Mouse (Mus musculus) inflammation-experienced regulatory T-cells, adult 16 weeks (primary cell): ENCODE results near the gene Marcksl1. TPM values are rescaled to one million over a fixed set of nuclear protein-coding genes. Genes with fewer than 3 reads are reported as not detected.

Source experiments
- polyA plus RNA-seq: library from polyadenylated mRNA; unstranded; fragments of 100-300 nt; shearing (Covaris generic); gene quantifications from one replicate; pipeline ENCODE4 v1.2.1, GENCODE M21; 2017

Gene Marcksl1
- 13.5 TPM for polyA plus RNA-seq

DNA sequence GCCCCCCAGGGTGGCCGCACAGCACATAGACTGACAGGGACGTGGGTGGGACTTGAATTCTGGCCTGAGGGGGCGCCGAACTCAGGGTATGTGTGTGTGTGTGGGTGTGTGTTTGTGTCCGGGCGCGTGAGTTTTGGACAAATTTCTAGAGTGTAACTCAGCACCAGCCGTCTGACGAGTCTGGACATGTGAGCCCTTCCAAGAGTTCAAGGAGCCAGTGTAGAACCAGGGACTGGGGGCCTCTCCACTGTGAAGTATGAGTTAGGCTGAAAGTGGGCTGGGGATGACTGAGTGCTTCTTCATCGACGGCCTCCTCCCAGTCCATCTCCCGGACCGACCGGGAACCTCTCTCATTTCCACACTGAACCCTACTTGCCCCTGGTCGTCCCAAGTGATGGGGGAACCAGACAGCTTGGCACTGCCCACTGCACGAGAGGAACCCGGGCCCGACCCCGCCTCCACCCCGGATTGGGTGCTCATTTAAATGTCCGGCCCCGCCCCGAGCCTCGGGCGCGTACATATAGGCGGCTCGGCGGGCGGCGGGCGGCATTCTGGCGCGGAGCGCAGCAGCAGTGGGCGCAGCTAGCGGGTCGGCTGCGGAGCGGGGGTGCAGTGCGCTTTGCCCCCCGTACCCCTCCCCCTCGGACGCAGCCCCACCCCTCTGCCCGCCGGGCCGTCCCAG, at the start of gene Marcksl1:
TSS of gene Marcksl1 (plus strand) at position 496 of the 682 bp plus-strand sequence.

DNA sequence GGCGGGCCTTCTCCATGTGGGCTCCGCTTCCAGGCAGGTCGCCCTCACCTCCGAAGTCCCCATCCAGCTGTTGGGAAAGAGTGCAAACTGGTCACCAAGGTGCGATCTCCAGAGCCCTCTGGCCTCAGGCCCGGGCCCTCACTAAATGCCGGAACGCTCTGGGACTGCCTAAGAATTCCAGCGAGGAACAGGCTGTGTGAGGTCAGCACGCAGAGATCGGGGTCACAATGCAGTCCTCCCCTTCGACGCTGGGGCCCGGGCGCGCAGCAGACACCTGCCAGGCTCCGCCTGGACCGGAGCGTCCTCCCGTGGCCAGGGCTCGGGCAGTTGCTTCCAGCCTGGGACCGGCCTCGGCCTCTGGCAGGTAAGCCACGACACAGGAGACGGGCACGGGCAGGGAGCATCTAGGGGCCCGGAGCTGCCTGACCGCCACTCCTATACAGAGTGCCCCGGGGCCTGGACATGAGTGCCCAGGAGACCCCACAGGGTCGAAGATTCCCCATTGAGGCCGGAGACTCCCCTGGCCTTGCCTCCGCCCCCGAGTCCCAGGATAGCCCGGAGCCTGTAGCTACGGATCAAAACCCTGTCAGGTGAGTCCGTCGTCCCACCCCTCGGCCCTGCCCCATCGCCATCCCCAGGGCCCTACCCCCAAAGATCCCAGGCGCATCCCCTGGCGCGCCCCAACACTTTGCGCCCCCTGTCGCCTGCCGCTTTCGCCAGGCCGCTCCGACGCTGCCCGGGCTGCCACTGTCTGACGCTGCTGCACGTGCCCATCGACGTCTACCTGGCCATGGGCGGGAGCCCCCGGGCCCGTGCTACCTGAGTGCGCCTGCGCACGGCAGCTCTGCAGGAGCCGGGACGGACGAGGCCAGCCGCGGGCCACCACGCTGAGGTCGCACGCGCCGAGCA, 22.2 kb upstream of the Marcksl1 start, which contains the start of the genes Tssk3 and Fam229a:
TSS of gene Tssk3 (minus strand) at position 51 of the 909 bp plus-strand sequence.
TSS of gene Fam229a (plus strand) at position 219 of the 909 bp plus-strand sequence.

GRCm38 (mm10) chr4:129542592-129543141, 29.3 kb downstream of the Marcksl1 start, which contains the start of gene Hdac1:
TSS of gene Hdac1 (minus strand) at chr4:129542713.

Other genes with a start within 250 kb of the Marcksl1 start
- gene Sync, start 226.0 kb upstream of the Marcksl1 start, polyA plus RNA-seq, result 0.24 TPM
- gene Rbbp4, start 178.2 kb upstream of the Marcksl1 start, polyA plus RNA-seq, result 395 TPM
- 79.4 TPM for gene Zbtb8os, start 177.9 kb upstream of the Marcksl1 start, polyA plus RNA-seq
- gene Zbtb8a, start 135.5 kb upstream of the Marcksl1 start, polyA plus RNA-seq, result 14.4 TPM
- 0.20 TPM for gene Zbtb8b, start 72.7 kb upstream of the Marcksl1 start, polyA plus RNA-seq
- gene Bsdc1, start 52.0 kb upstream of the Marcksl1 start, polyA plus RNA-seq, result 45.1 TPM
- gene Tssk3, start 22.6 kb upstream of the Marcksl1 start, polyA plus RNA-seq, result not detected
- gene Fam229a, start 22.4 kb upstream of the Marcksl1 start, polyA plus RNA-seq, result not detected
- 379 TPM for gene Hdac1, start 29.1 kb downstream of the Marcksl1 start, polyA plus RNA-seq
- 1,731 TPM for gene Lck, start 60.1 kb downstream of the Marcksl1 start, polyA plus RNA-seq
- 0.98 TPM for gene Fam167b, start 65.0 kb downstream of the Marcksl1 start, polyA plus RNA-seq
- 188 TPM for gene Eif3i, start 87.1 kb downstream of the Marcksl1 start, polyA plus RNA-seq
- gene Tmem234, start 87.1 kb downstream of the Marcksl1 start, polyA plus RNA-seq, result 244 TPM
- 9.3 TPM for gene Dcdc2b, start 100.7 kb downstream of the Marcksl1 start, polyA plus RNA-seq
- 46.3 TPM for gene Iqcc, start 105.5 kb downstream of the Marcksl1 start, polyA plus RNA-seq
- 55.1 TPM for gene Ccdc28b, start 110.4 kb downstream of the Marcksl1 start, polyA plus RNA-seq
- gene Txlna, start 127.5 kb downstream of the Marcksl1 start, polyA plus RNA-seq, result 96.9 TPM
- 25.8 TPM for gene Kpna6, start 159.2 kb downstream of the Marcksl1 start, polyA plus RNA-seq
- gene Tmem39b, start 183.3 kb downstream of the Marcksl1 start, polyA plus RNA-seq, result 24.0 TPM
- 49.4 TPM for gene Khdrbs1, start 228.7 kb downstream of the Marcksl1 start, polyA plus RNA-seq